Mouse (Mus musculus): ENCODE results near the gene Med13. TPM values are rescaled to one million over a fixed set of nuclear protein-coding genes. Genes with fewer than 3 reads are reported as not detected.
"Not testable (repeated sequence)": the region's sequence is repeated elsewhere in the genome, so short reads cannot be mapped to it uniquely, and the experiment has no call there.

Med13 gene
- polyA plus RNA-seq, 1 experiment from 2014 or later = 8.9 TPM

GRCm38 (mm10) chr11:86344940-86345339, 12.5 kb downstream of the Med13 start:
- H3K4me2 ChIP-seq (replicated peaks; ENCODE audit: low read depth, low read length); H3K27me3 ChIP-seq (ENCODE audit: insufficient read depth, low read length); H3K27ac ChIP-seq (ENCODE audit: low read length); ATAC-seq (ENCODE audit: low FRiP score, low TSS enrichment); H3K4me3 ChIP-seq (ENCODE audit: low read length); H3K9ac ChIP-seq (replicated peaks; ENCODE audit: low read length); H3K9me3 ChIP-seq (ENCODE audit: low read length); H3K4me1 ChIP-seq (ENCODE audit: insufficient read depth, low read length): not testable (repeated sequence)
- H3K36me3 ChIP-seq (ENCODE audit: insufficient read depth, low read length) = peaks cover 13% of the 10 kb centered on the region; the same call in 1 of the 2 replicates
- 89% methylated on average over 1 of the region's 1 CpGs for WGBS

GRCm38 (mm10) chr11:86324251-86324650, 33.2 kb downstream of the Med13 start:
- H3K36me3 ChIP-seq (ENCODE audit: insufficient read depth, low read length) = peaks cover 22% of the 10 kb centered on the region
- 75% methylated on average over 5 of the region's 5 CpGs for WGBS

GRCm38 (mm10) chr11:86314992-86315391, 42.4 kb downstream of the Med13 start:
- H3K36me3 ChIP-seq (ENCODE audit: insufficient read depth, low read length); H3K4me2 ChIP-seq (replicated peaks; ENCODE audit: low read depth, low read length); H3K4me1 ChIP-seq (ENCODE audit: insufficient read depth, low read length); H3K9me3 ChIP-seq (ENCODE audit: low read length); H3K9ac ChIP-seq (replicated peaks; ENCODE audit: low read length); H3K27me3 ChIP-seq (ENCODE audit: insufficient read depth, low read length); H3K27ac ChIP-seq (ENCODE audit: low read length); H3K4me3 ChIP-seq (ENCODE audit: low read length); ATAC-seq (ENCODE audit: low FRiP score, low TSS enrichment): not testable (repeated sequence)
- 92% methylated on average over 3 of the region's 3 CpGs for WGBS

More at GRCm38 (mm10) chr11:86324251-86324650, 33.2 kb downstream of the Med13 start:
- Histone ChIP-seq H3K9ac (replicated peaks; ENCODE audit: low read length) (no peak overlapping the region), H3K4me2 (replicated peaks; ENCODE audit: low read depth, low read length) (no peak overlapping the region), H3K4me3 (ENCODE audit: low read length) (no peak overlapping the region), H3K27ac (ENCODE audit: low read length) (no peak overlapping the region), H3K27me3 (ENCODE audit: insufficient read depth, low read length) (no peaks in the 10 kb centered on the region), H3K4me1 (ENCODE audit: insufficient read depth, low read length) (no peaks in the 10 kb centered on the region), H3K9me3 (ENCODE audit: low read length) (no peaks in the 10 kb centered on the region)
- ATAC-seq (ENCODE audit: low FRiP score, low TSS enrichment) = no peak

- Histone ChIP-seq H3K27ac (ENCODE audit: low read length) (no peak overlapping the region), H3K9me3 (ENCODE audit: low read length) (no peaks in the 10 kb centered on the region), H3K4me1 (ENCODE audit: insufficient read depth, low read length) (no peaks in the 10 kb centered on the region), H3K4me3 (ENCODE audit: low read length) (no peak overlapping the region), H3K9ac (replicated peaks; ENCODE audit: low read length) (no peak overlapping the region), H3K27me3 (ENCODE audit: insufficient read depth, low read length) (no peaks in the 10 kb centered on the region), H3K36me3 (ENCODE audit: insufficient read depth, low read length) (peaks cover 12% of the 10 kb centered on the region), H3K4me2 (replicated peaks; ENCODE audit: low read depth, low read length) (no peak overlapping the region)
- ATAC-seq (ENCODE audit: low FRiP score, low TSS enrichment) = no peak
- WGBS = 81% methylated on average over 6 of the region's 6 CpGs
Measured at GRCm38 (mm10) chr11:86310280-86310679, 47.1 kb downstream of the Med13 start.

GRCm38 (mm10) chr11:86292201-86292600, 65.2 kb downstream of the Med13 start:
- not testable (repeated sequence) for H3K4me2 ChIP-seq (replicated peaks; ENCODE audit: low read depth, low read length); H3K27me3 ChIP-seq (ENCODE audit: insufficient read depth, low read length); H3K27ac ChIP-seq (ENCODE audit: low read length); H3K4me1 ChIP-seq (ENCODE audit: insufficient read depth, low read length); ATAC-seq (ENCODE audit: low FRiP score, low TSS enrichment); H3K9me3 ChIP-seq (ENCODE audit: low read length); H3K4me3 ChIP-seq (ENCODE audit: low read length); H3K9ac ChIP-seq (replicated peaks; ENCODE audit: low read length)
- H3K36me3 ChIP-seq (ENCODE audit: insufficient read depth, low read length) = peaks cover 14% of the 10 kb centered on the region
- WGBS = 94% methylated on average over 10 of the region's 10 CpGs

- 94% methylated on average over 6 of the region's 6 CpGs for WGBS
- H3K4me3 ChIP-seq (ENCODE audit: low read length) = no peak overlapping the region
- H3K4me1 ChIP-seq (ENCODE audit: insufficient read depth, low read length) = no peaks in the 10 kb centered on the region
- H3K9me3 ChIP-seq (ENCODE audit: low read length) = no peaks in the 10 kb centered on the region
- no peaks in the 10 kb centered on the region for H3K27me3 ChIP-seq (ENCODE audit: insufficient read depth, low read length)
- H3K4me2 ChIP-seq (replicated peaks; ENCODE audit: low read depth, low read length) = no peak overlapping the region
- H3K27ac ChIP-seq (ENCODE audit: low read length) = no peak overlapping the region
- ATAC-seq (ENCODE audit: low FRiP score, low TSS enrichment) = no peak
- no peak overlapping the region for H3K9ac ChIP-seq (replicated peaks; ENCODE audit: low read length)
- H3K36me3 ChIP-seq (ENCODE audit: insufficient read depth, low read length) = peaks cover 11% of the 10 kb centered on the region
Measured at GRCm38 (mm10) chr11:86291714-86292113, 65.7 kb downstream of the Med13 start.

GRCm38 (mm10) chr11:86285729-86286128, 71.7 kb downstream of the Med13 start:
- 96% methylated on average over 8 of the region's 8 CpGs for WGBS
- no peak for ATAC-seq (ENCODE audit: low FRiP score, low TSS enrichment)
- Histone ChIP-seq H3K36me3 (ENCODE audit: insufficient read depth, low read length) (peaks cover 38% of the 10 kb centered on the region), H3K4me3 (ENCODE audit: low read length) (no peak overlapping the region), H3K4me1 (ENCODE audit: insufficient read depth, low read length) (no peaks in the 10 kb centered on the region), H3K9me3 (ENCODE audit: low read length) (no peaks in the 10 kb centered on the region), H3K27me3 (ENCODE audit: insufficient read depth, low read length) (no peaks in the 10 kb centered on the region), H3K9ac (replicated peaks; ENCODE audit: low read length) (no peak overlapping the region), H3K27ac (ENCODE audit: low read length) (no peak overlapping the region), H3K4me2 (replicated peaks; ENCODE audit: low read depth, low read length) (no peak overlapping the region)

GRCm38 (mm10) chr11:86278442-86279102, 78.8 kb downstream of the Med13 start:
- Histone ChIP-seq H3K4me2 (replicated peaks; ENCODE audit: low read depth, low read length) (no peak overlapping the region), H3K4me1 (ENCODE audit: insufficient read depth, low read length) (no peaks in the 10 kb centered on the region), H3K36me3 (ENCODE audit: insufficient read depth, low read length) (peaks cover 42% of the 10 kb centered on the region), H3K4me3 (ENCODE audit: low read length) (no peak overlapping the region), H3K27me3 (ENCODE audit: insufficient read depth, low read length) (no peaks in the 10 kb centered on the region), H3K9me3 (ENCODE audit: low read length) (no peaks in the 10 kb centered on the region), H3K27ac (ENCODE audit: low read length) (no peak overlapping the region), H3K9ac (replicated peaks; ENCODE audit: low read length) (no peak overlapping the region)
- 94% methylated on average over 6 of the region's 6 CpGs for WGBS
- ATAC-seq (ENCODE audit: low FRiP score, low TSS enrichment) = no peak

- peak within 1 kb of the TSS; percentile 79 for H3K4me3 ChIP-seq (ENCODE audit: low read length)
- H3K27ac ChIP-seq (ENCODE audit: low read length) = peak within 1 kb of the TSS; percentile 80
- H3K36me3 ChIP-seq (ENCODE audit: insufficient read depth, low read length) = 0 out of 2 replicates have a peak, but pooled peaks cover 5% of the 10 kb centered on the region
- H3K9me3 ChIP-seq (ENCODE audit: low read length) = no peaks in the 10 kb centered on the region
- H3K4me1 ChIP-seq (ENCODE audit: insufficient read depth, low read length) = peaks cover 11% of the 10 kb centered on the region
- no peaks in the 10 kb centered on the region for H3K27me3 ChIP-seq (ENCODE audit: insufficient read depth, low read length)
- peak within 1 kb of the TSS; percentile 88 for H3K9ac ChIP-seq (replicated peaks; ENCODE audit: low read length)
- peak within 1 kb of the TSS; percentile 50 for H3K4me2 ChIP-seq (replicated peaks; ENCODE audit: low read depth, low read length)
- 7% methylated on average over 32 of the region's 32 CpGs for WGBS
- ATAC-seq (ENCODE audit: low FRiP score, low TSS enrichment) = peak; percentile 95
Measured at GRCm38 (mm10) chr11:86257460-86258076, 99.8 kb downstream of the Med13 start, which contains the start of gene Ints2. TSS of gene Ints2 (minus strand) at chr11:86257575.

GRCm38 (mm10) chr11:86257054-86257453, 100.3 kb downstream of the Med13 start:
- WGBS = under 1% methylated on average over 22 of the region's 22 CpGs
- H3K4me1 ChIP-seq (ENCODE audit: insufficient read depth, low read length) = peaks cover 11% of the 10 kb centered on the region
- H3K27ac ChIP-seq (ENCODE audit: low read length) = peak overlapping the region; percentile 62
- ATAC-seq (ENCODE audit: low FRiP score, low TSS enrichment) = peak; percentile 28; the same call in 1 of the 2 replicates
- H3K9me3 ChIP-seq (ENCODE audit: low read length) = no peaks in the 10 kb centered on the region
- peaks cover 9% of the 10 kb centered on the region; the same call in 1 of the 2 replicates for H3K36me3 ChIP-seq (ENCODE audit: insufficient read depth, low read length)
- H3K9ac ChIP-seq (replicated peaks; ENCODE audit: low read length) = peak overlapping the region; percentile 88
- no peaks in the 10 kb centered on the region for H3K27me3 ChIP-seq (ENCODE audit: insufficient read depth, low read length)
- H3K4me3 ChIP-seq (ENCODE audit: low read length) = peak overlapping the region; percentile 79
- peak overlapping the region; percentile 50 for H3K4me2 ChIP-seq (replicated peaks; ENCODE audit: low read depth, low read length)

Measured in kidney, embryonic 16.5 days (tissue).